Mouse (Mus musculus) megakaryocyte progenitor cell, adult 5-6 weeks (primary cell): Measurements from ENCODE around the gene Snx5. TPM values are rescaled to one million over a fixed set of nuclear protein-coding genes. Genes with fewer than 3 reads are reported as not detected.

Experiments
- ATAC-seq: replicated peaks from 2 replicates; pipeline ENCODE4 v1.8.0; 2016; ENCODE audit warnings: mild to moderate bottlenecking, moderate TSS enrichment, inconsistent platforms; ENCODE audit not compliant: poor library complexity
- total RNA-seq, 2 experiments: library from RNA; stranded (forward) in 1 of 2; stranded (reverse) in 1 of 2; fragments of 157-497, 149-512 nt in 1 of 2; fragments of 200-1000 nt in 1 of 2; gene quantifications; 2 replicates each; pipeline versions ENCODE4 v1.2.3 to v1.2.4; 2015 to 2017

Snx5 gene
- total RNA-seq (2015) = 269 and 285 TPM in 2 replicates
- 297 and 304 TPM in 2 replicates for total RNA-seq (2017)

- ATAC-seq = peak; percentile 76
Measured at GRCm38 (mm10) chr2:144270507-144271420, at the start of gene Snx5, which contains the start of gene Mgme1. Gene Snx5 (minus strand): TSS chr2:144270906. Gene Mgme1 (plus strand): TSS chr2:144270663.

DNA sequence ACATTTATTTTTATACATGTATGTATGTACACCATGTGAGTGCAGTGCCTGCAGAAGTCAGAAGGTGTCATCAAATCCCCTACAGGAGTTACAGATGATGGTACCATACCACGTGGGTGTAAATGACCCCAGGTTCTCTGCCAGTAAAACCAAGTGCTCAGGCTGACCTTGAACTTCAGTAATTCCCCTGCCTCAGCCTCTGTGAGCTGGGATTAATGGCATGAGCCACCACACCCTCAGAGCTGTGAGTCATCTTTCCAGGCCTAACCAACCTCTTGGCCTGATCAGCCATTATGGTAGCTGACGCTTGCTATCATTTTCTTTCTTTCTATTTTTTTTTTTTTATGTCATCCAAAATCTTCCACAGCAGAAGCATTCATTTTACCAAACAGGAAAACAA, 40.7 kb upstream of the Snx5 start:
- ATAC-seq = no peak

GRCm38 (mm10) chr2:144310273-144310672, 39.6 kb upstream of the Snx5 start:
- no peak for ATAC-seq

GRCm38 (mm10) chr2:144308561-144308960, 37.9 kb upstream of the Snx5 start:
- no peak for ATAC-seq

DNA sequence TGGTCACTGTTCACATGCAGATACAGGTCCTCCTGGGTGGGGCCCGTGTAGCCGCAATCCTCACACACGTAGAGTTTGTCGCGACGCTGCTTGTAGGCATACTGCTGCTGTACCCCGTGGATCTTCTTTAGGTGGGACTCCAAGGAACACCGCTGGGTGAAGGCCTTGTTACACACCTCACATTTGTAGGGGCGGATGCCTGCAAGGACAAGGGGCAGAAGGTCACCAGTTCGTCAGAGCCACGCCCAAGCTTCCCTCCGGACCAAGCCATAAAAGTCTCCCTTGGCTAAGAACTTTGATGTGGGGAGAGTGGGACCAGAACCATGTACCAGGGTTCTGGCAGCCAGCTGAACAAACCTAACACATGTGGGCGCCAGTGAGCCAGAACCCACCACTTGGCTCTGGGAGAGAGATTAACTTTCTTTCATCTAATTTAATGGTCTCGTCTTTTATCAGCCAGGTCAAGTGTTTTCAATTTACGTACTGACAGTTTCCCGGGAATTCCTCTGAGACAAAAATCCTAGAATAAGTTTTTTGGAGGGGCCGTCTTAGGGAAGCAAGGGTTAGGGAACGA, 35.1 kb upstream of the Snx5 start:
- ATAC-seq = no peak

GRCm38 (mm10) chr2:144301101-144301500, 30.4 kb upstream of the Snx5 start:
- ATAC-seq = peak; percentile 24; the same call in 1 of the 2 replicates

DNA sequence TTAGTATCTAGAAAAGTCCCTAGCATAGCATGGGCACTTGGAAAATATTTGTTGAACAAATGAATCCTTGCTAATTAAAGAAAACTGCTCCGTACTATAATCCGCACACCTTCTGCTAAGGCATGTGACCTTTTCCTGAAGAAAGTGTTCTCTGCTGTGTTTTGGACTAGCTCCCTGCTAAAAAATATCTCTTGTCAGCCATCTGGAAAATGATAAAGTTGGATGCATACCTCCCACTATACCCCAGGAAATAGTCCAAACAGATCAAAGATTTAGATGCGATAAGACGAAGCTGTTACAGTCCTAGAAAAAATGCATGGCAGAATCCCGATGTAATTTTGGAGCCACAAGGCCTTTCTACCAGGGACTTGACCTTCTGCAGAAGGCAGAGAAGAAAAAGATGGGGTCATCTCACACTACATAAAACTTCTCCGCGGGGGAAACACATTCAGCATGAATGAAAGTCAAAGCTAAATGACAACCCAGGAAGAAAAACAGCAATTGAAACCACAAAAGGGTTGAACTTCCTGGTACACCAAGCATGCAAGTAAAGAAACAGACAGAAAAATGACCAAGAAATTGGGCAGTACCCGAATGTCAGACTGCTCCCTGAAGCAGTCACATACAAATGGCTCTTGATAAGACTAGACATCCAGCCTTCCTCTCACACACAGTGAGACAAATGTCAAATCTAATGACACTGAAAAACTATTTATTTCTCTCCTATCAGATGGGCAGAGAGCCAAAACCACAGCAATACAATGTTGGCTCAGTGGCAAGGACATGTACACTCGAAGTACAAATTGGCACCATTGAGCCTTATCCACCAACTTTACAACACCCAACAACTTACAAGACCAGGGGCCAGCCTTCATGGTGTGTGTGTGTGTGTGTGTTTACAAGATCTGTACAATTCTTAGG, 29.3 kb upstream of the Snx5 start:
- peak; percentile 49 for ATAC-seq

DNA sequence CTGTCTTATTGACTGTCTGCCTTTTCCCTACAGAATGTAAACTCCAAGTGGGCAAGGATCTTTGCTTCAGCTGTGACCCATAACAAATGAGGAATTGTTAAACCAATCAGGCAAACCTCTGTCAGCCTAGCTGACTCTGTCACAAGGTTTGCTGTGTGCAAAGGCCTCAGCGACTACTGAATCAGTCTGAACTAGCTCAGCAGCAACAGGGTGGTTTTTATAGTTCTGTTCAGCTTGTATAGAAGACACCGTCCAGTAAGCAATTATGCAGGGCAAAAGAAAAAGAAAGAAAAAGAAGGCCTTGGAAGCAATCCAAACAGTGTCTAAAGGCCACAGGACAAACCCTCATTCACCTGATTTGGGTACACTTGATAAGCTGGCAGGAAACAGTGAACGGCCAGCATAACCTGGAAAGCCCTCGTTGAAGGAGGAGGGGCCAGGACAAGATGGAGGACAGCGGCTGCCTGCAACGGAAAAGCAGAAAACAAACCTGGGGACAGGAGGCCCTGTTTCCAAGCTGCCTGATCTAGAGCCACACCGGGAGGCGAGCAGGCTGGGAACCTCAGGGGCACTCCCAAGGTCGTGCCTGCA, 24.5 kb upstream of the Snx5 start:
- peak; percentile 32 for ATAC-seq

GRCm38 (mm10) chr2:144291600-144292305, 21.0 kb upstream of the Snx5 start:
- no peak for ATAC-seq

DNA sequence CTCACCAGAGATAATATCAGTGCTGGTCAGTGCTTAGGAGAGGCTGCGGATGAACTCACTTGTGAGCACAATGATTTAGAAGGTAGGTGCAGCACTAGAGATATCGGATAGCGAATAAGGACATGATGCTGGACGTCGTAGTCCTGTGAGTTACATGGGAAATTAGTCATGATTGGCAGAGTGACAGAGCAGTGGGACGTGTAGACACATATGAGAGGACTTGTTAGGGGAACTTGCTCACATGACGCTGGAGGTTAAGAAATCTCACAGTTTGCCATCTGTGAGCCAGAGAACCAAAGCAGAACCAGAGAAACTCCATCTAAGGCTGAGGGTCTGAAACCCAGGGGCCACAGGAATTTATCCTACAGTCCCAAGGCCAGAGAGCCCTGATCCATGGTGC, 19.6 kb upstream of the Snx5 start:
- peak; percentile 78 for ATAC-seq

DNA sequence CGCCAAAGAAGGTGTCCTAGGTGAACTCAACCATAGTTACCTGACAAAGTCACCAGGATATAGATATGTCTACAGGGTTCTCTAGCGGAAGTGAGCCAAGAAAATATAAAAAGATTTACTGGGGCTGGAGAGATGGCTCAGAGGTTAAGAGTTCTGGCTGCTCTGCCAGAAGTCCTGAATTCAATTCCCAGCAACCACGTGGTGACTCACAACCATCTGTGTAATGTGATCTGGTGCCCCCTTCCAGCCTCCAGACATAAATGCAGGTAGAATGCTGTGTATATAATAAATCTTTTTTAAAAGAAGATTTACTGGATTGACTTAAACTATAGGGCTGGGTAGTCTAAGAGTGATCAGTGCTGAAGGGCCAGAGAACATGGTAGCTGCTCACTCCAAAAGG, 10.7 kb upstream of the Snx5 start:
- no peak for ATAC-seq

DNA sequence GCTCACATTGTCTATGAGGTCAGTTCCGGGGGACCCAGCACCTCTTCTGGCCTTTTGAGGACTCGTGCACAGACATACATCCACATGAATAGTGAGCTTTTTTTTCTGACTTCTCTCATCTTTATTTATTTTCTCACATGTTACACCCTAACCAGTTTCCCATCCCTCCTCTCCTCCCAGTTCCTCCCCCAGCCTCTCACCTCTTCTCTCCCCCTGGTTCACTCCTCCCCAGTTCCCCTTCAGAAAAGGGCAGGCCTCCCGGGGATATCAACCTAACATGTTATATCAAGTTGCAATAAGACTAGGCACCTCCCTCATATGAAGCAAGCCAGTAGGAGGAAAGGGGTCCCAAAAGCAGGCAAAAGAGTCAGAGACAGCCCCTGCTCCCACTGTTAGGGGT, 9.9 kb upstream of the Snx5 start:
- no peak for ATAC-seq

DNA sequence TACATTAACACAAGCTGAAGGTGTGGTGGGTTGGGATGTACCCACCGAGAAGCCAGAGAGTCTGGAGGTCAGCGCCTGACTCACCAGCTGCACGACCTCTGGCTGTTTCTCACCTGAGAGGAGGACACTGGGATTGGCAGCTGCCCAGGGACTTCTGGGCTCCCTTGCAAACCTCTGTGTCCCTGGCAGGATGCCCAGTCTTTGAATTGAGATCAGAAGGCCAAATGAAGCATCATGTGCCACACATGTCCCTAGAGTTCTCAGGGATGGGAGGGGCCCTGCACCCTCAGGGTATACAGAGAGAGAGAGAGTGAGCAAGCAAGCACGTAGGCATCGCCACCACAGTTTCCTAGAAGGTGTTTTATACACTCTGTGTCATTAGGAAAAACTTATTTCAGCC, 9.0 kb upstream of the Snx5 start:
- peak; percentile 57 for ATAC-seq

- no peak for ATAC-seq
Measured at GRCm38 (mm10) chr2:144276885-144277284, 6.2 kb upstream of the Snx5 start.

GRCm38 (mm10) chr2:144274741-144275140, 4.0 kb upstream of the Snx5 start:
- ATAC-seq = peak; percentile 23

DNA sequence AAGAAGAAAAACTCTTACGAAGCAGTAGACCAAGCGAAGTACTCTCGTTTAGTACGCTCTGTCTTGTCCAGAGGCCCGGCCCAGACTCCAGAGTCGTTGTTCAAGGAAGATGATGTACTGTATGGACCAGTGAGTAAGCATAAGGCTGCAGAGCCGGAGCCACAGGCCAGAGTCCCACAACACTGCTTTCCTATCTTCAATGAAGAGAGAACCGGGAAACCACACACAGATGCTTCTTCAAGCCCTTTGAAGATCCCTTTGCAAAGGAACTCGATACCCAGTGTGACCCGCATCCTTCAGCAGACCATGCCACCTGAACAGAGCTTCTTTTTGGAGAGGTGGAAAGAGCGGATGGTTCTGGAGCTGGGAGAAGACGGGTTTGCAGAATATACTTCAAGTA, 1.4 kb upstream of the Snx5 start:
- no peak for ATAC-seq

GRCm38 (mm10) chr2:144269679-144270475, 829 bp downstream of the Snx5 start:
- 0 out of 2 replicates have a peak, but pooled peaks have one; percentile 0 for ATAC-seq

DNA sequence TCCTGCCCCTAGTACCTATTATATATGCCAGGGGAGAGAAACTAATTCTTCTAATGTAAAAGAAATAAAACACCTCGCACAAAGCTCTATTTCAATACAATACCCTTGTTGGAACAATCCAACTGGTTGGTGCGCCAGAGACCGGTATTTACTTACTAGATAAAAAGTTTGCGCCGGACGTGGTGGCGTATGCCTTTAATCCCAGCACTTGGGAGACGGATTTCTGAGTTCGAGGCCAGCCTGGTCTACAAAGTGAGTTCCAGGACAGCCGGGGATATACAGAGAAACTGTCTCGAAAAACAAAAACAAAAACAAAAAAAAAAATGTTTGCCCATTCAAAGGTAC, 1.4 kb downstream of the Snx5 start:
- no peak for ATAC-seq
